Mouse (Mus musculus) stomach, embryonic 14.5 days (tissue): Measurements from ENCODE around the gene Runx2. TPM values are rescaled to one million over a fixed set of nuclear protein-coding genes. Genes with fewer than 3 reads are reported as not detected.
A peak's percentile ranks its signal among the peaks of the same experiment; 100 is the strongest.

Experiments used
- ATAC-seq: fragments of 200-750 bp; cut with Nextera tagmentation; 2 replicates; pipeline ENCODE4 v1.8.0; 2017; ENCODE audit warnings: low read depth, moderate TSS enrichment; ENCODE audit not compliant: insufficient number of reproducible peaks, insufficient read depth, low FRiP score
- H3K27ac ChIP-seq: fragments of 300-500 bp; sonication (generic); 2 replicates; pipeline ENCODE4 v1.5.1; 2014; ENCODE audit warnings: mild to moderate bottlenecking, low read length, moderate library complexity, mixed read lengths
- H3K27me3 ChIP-seq: fragments of 300-500 bp; sonication (generic); 2 replicates; pipeline ENCODE4 v1.6.1; 2014; ENCODE audit warnings: low read length, control low read depth, mixed read lengths; ENCODE audit not compliant: control insufficient read depth, insufficient read depth
- H3K36me3 ChIP-seq: fragments of 300-500 bp; sonication (generic); 2 replicates; pipeline ENCODE4 v1.6.1; 2014; ENCODE audit warnings: mild to moderate bottlenecking, control low read depth, low read length, moderate library complexity, mixed read lengths; ENCODE audit not compliant: control insufficient read depth, insufficient read depth
- H3K4me1 ChIP-seq: fragments of 300-500 bp; sonication (generic); 2 replicates; pipeline ENCODE4 v1.6.1; 2014; ENCODE audit warnings: low read length, control low read depth, mixed read lengths; ENCODE audit not compliant: control insufficient read depth, insufficient read depth
- H3K4me2 ChIP-seq: fragments of 300-500 bp; sonication (generic); replicated peaks from 2 replicates; pipeline ENCODE4 v1.6.1; 2014; ENCODE audit warnings: low read depth, low read length, control low read depth
- H3K4me3 ChIP-seq: fragments of 300-500 bp; sonication (generic); 2 replicates; pipeline ENCODE4 v1.5.1; 2014; ENCODE audit warnings: low read depth, low read length, control low read depth
- H3K9ac ChIP-seq: fragments of 300-500 bp; sonication (generic); replicated peaks from 2 replicates; pipeline ENCODE4 v1.6.1; 2014; ENCODE audit warnings: low read depth, mild to moderate bottlenecking, control low read depth, low read length, moderate library complexity, mixed read lengths
- H3K9me3 ChIP-seq: fragments of 300-500 bp; sonication (generic); 2 replicates; pipeline ENCODE4 v1.6.1; 2016; ENCODE audit warnings: low read depth, low read length, control low read depth; ENCODE audit not compliant: control insufficient read depth
- WGBS: fragments of 180-500 bp; shearing (Covaris S2); extraction: QIAGEN DNeasy Blood & Tissue Kit; methylation state at CpG from one replicate; pipeline ENCODE4 v1.1.7; 2014; 5-methylcytosine and 5-hydroxymethylcytosine counted together
- polyA plus RNA-seq: library from polyadenylated mRNA; unstranded; fragments of >200 nt; fragmentation: Nextera tagmentation; extraction: Ambion mirVana; gene quantifications from 2 replicates; pipeline ENCODE4 v1.2.1, GENCODE M21; 2014

Gene Runx2
- polyA plus RNA-seq, 1 experiment from 2014 or later: 1.00 TPM

- Histone ChIP-seq H3K9ac (peak overlapping the region; percentile 93; the same call in 1 of the 2 replicates), H3K27me3 (no peaks in the 10 kb centered on the region), H3K4me1 (no peaks in the 10 kb centered on the region), H3K27ac (no peak overlapping the region), H3K4me2 (peak overlapping the region; percentile 72), H3K9me3 (no peaks in the 10 kb centered on the region), H3K36me3 (no peaks in the 10 kb centered on the region), H3K4me3 (peak overlapping the region; percentile 79)
- 74% methylated on average over 5 of the region's 5 CpGs for WGBS
- ATAC-seq: no peak
Observed at GRCm38 (mm10) chr17:44778141-44778540, 36.5 kb downstream of the Runx2 start.

- ATAC-seq: peak; percentile 88
- peak overlapping the region; percentile 93 for H3K9ac ChIP-seq
- H3K27me3 ChIP-seq: no peaks in the 10 kb centered on the region
- H3K4me1 ChIP-seq: no peaks in the 10 kb centered on the region
- no peaks in the 10 kb centered on the region for H3K36me3 ChIP-seq
- WGBS: 0% methylated on average over 35 of the region's 35 CpGs
- no peaks in the 10 kb centered on the region for H3K9me3 ChIP-seq
- peak overlapping the region; percentile 79 for H3K4me3 ChIP-seq
- H3K4me2 ChIP-seq: peak overlapping the region; percentile 72
- H3K27ac ChIP-seq: peak overlapping the region; percentile 92
Observed at GRCm38 (mm10) chr17:44777337-44777804, 37.2 kb downstream of the Runx2 start.

- Histone ChIP-seq H3K36me3 (no peaks in the 10 kb centered on the region), H3K27ac (peak within 1 kb of the TSS; percentile 92), H3K4me2 (peak within 1 kb of the TSS; percentile 72), H3K4me1 (no peaks in the 10 kb centered on the region), H3K9me3 (no peaks in the 10 kb centered on the region), H3K9ac (peak within 1 kb of the TSS; percentile 93), H3K27me3 (no peaks in the 10 kb centered on the region), H3K4me3 (peak within 1 kb of the TSS; percentile 79)
- peak; percentile 97 for ATAC-seq
- WGBS: 0% methylated on average over 40 of the region's 40 CpGs
Observed at GRCm38 (mm10) chr17:44776738-44777270, 37.8 kb downstream of the Runx2 start, which contains the start of gene Supt3. Gene Supt3 (plus strand): TSS chr17:44777152.

- 91% methylated on average over 2 of the region's 2 CpGs for WGBS
- H3K27ac ChIP-seq: no peak overlapping the region
- H3K9ac ChIP-seq: no peak overlapping the region
- H3K4me1 ChIP-seq: no peaks in the 10 kb centered on the region
- no peaks in the 10 kb centered on the region for H3K27me3 ChIP-seq
- no peaks in the 10 kb centered on the region for H3K9me3 ChIP-seq
- no peak overlapping the region for H3K4me2 ChIP-seq
- H3K36me3 ChIP-seq: no peaks in the 10 kb centered on the region
- no peak overlapping the region for H3K4me3 ChIP-seq
- ATAC-seq: no peak
Observed at GRCm38 (mm10) chr17:44772576-44772975, 42.0 kb downstream of the Runx2 start.

GRCm38 (mm10) chr17:44770871-44771270, 43.7 kb downstream of the Runx2 start:
- no peak for ATAC-seq
- no peak overlapping the region for H3K4me3 ChIP-seq
- H3K36me3 ChIP-seq: no peaks in the 10 kb centered on the region
- no peaks in the 10 kb centered on the region for H3K9me3 ChIP-seq
- no peaks in the 10 kb centered on the region for H3K27me3 ChIP-seq
- WGBS: 85% methylated on average over 2 of the region's 2 CpGs
- no peak overlapping the region for H3K4me2 ChIP-seq
- H3K27ac ChIP-seq: no peak overlapping the region
- H3K4me1 ChIP-seq: no peaks in the 10 kb centered on the region
- H3K9ac ChIP-seq: no peak overlapping the region

GRCm38 (mm10) chr17:44768522-44768921, 46.1 kb downstream of the Runx2 start:
- Histone ChIP-seq H3K27me3 (no peaks in the 10 kb centered on the region), H3K4me1 (no peaks in the 10 kb centered on the region), H3K4me3 (no peak overlapping the region), H3K36me3 (no peaks in the 10 kb centered on the region), H3K9me3 (no peaks in the 10 kb centered on the region), H3K27ac (no peak overlapping the region), H3K4me2 (no peak overlapping the region), H3K9ac (no peak overlapping the region)
- 64% methylated on average over 5 of the region's 5 CpGs for WGBS
- no peak for ATAC-seq

- 61% methylated on average over 1 of the region's 1 CpGs for WGBS
- Histone ChIP-seq H3K36me3 (no peaks in the 10 kb centered on the region), H3K4me3 (no peak overlapping the region), H3K9me3 (no peaks in the 10 kb centered on the region), H3K27me3 (no peaks in the 10 kb centered on the region), H3K9ac (no peak overlapping the region), H3K4me2 (no peak overlapping the region), H3K27ac (no peak overlapping the region), H3K4me1 (no peaks in the 10 kb centered on the region)
- ATAC-seq: peak; percentile 72
Observed at GRCm38 (mm10) chr17:44767375-44767774, 47.2 kb downstream of the Runx2 start.

GRCm38 (mm10) chr17:44766975-44767374, 47.6 kb downstream of the Runx2 start:
- Histone ChIP-seq H3K27me3 (no peaks in the 10 kb centered on the region), H3K9me3 (no peaks in the 10 kb centered on the region), H3K9ac (no peak overlapping the region), H3K27ac (no peak overlapping the region), H3K4me1 (no peaks in the 10 kb centered on the region), H3K36me3 (no peaks in the 10 kb centered on the region), H3K4me2 (no peak overlapping the region), H3K4me3 (no peak overlapping the region)
- WGBS: 63% methylated on average over 2 of the region's 2 CpGs
- ATAC-seq: no peak

- Histone ChIP-seq H3K4me2 (no peak overlapping the region), H3K36me3 (no peaks in the 10 kb centered on the region), H3K9me3 (no peaks in the 10 kb centered on the region), H3K4me1 (no peaks in the 10 kb centered on the region), H3K9ac (no peak overlapping the region), H3K27ac (no peak overlapping the region), H3K27me3 (no peaks in the 10 kb centered on the region), H3K4me3 (no peak overlapping the region)
- 86% methylated on average over 11 of the region's 11 CpGs for WGBS
- no peak for ATAC-seq
Observed at GRCm38 (mm10) chr17:44766318-44766717, 48.3 kb downstream of the Runx2 start.
